Mouse (Mus musculus) neural tube, embryonic 14.5 days (tissue): ENCODE results near the gene Pars2. TPM values are rescaled to one million over a fixed set of nuclear protein-coding genes. Genes with fewer than 3 reads are reported as not detected.

Experiments used
- ATAC-seq: fragments of 200-750 bp; cut with Nextera tagmentation; 2 replicates; pipeline ENCODE4 v1.8.0; 2017; ENCODE audit warnings: low read depth, mild to moderate bottlenecking, moderate TSS enrichment, moderate library complexity
- H3K27ac ChIP-seq: fragments of 300-500 bp; sonication (generic); 2 replicates; pipeline ENCODE4 v1.5.1; 2014; ENCODE audit warnings: low read depth, mild to moderate bottlenecking, control low read depth, low read length, moderate library complexity, mixed read lengths
- H3K27me3 ChIP-seq: fragments of 300-500 bp; sonication (generic); 2 replicates; pipeline ENCODE4 v1.6.1; 2014; ENCODE audit warnings: low read length; ENCODE audit not compliant: control insufficient read depth, insufficient read depth
- H3K36me3 ChIP-seq: fragments of 300-500 bp; sonication (generic); 2 replicates; pipeline ENCODE4 v1.6.1; 2014; ENCODE audit warnings: low read length, mixed read lengths; ENCODE audit not compliant: control insufficient read depth, insufficient read depth
- H3K4me1 ChIP-seq: fragments of 300-500 bp; sonication (generic); 2 replicates; pipeline ENCODE4 v1.6.1; 2014; ENCODE audit warnings: low read length; ENCODE audit not compliant: control insufficient read depth, insufficient read depth
- H3K4me2 ChIP-seq: fragments of 300-500 bp; sonication (generic); 2 replicates; pipeline ENCODE4 v1.6.1; 2014; ENCODE audit warnings: mild to moderate bottlenecking, low read depth, low read length, control low read depth
- H3K4me3 ChIP-seq: fragments of 300-500 bp; sonication (generic); 2 replicates; pipeline ENCODE4 v1.5.1; 2014; ENCODE audit warnings: low read depth, low read length, control low read depth, mixed read lengths
- H3K9ac ChIP-seq: fragments of 300-500 bp; sonication (generic); replicated peaks from 2 replicates; pipeline ENCODE4 v1.6.1; 2014; ENCODE audit warnings: low read depth, mild to moderate bottlenecking, control low read depth, low read length, mixed read lengths
- H3K9me3 ChIP-seq: fragments of 300-500 bp; sonication (generic); 2 replicates; pipeline ENCODE4 v1.6.1; 2016; ENCODE audit warnings: low read length; ENCODE audit not compliant: control insufficient read depth
- WGBS: fragments of 180-500 bp; shearing (Covaris S2); extraction: QIAGEN DNeasy Blood & Tissue Kit; methylation state at CpG from one replicate; pipeline ENCODE4 v1.1.7; 2014; 5-methylcytosine and 5-hydroxymethylcytosine counted together
- polyA plus RNA-seq: library from polyadenylated mRNA; unstranded; fragments of >200 nt; fragmentation: Nextera tagmentation; extraction: Ambion mirVana; gene quantifications from 2 replicates; pipeline ENCODE4 v1.2.1, GENCODE M21; 2014

The Pars2 gene
- polyA plus RNA-seq, 1 experiment from 2014 or later = 8.8 TPM

GRCm38 (mm10) chr4:106704416-106704815, 53.5 kb downstream of the Pars2 start:
- no peaks in the 10 kb centered on the region for H3K27me3 ChIP-seq
- no peaks in the 10 kb centered on the region for H3K9me3 ChIP-seq
- H3K4me3 ChIP-seq = no peak overlapping the region
- peak overlapping the region; percentile 67 for H3K27ac ChIP-seq
- H3K4me1 ChIP-seq = peaks cover 25% of the 10 kb centered on the region; the same call in 1 of the 2 replicates
- 36% methylated on average over 11 of the region's 11 CpGs for WGBS
- 0 out of 2 replicates have a peak overlapping the region, but pooled peaks have one; percentile 9 for H3K9ac ChIP-seq
- H3K36me3 ChIP-seq = no peaks in the 10 kb centered on the region
- no peak overlapping the region for H3K4me2 ChIP-seq
- ATAC-seq = peak; percentile 60; the same call in 1 of the 2 replicates

Other genes with a start within 250 kb of the Pars2 start
- gene Pcsk9, start 186.7 kb upstream of the Pars2 start, polyA plus RNA-seq = 0.70 and 0.73 TPM in 2 replicates
- not detected in 2 replicates for gene Bsnd, start 158.8 kb upstream of the Pars2 start, polyA plus RNA-seq
- 24.0 and 24.3 TPM in 2 replicates for gene Dhcr24, start 90.0 kb upstream of the Pars2 start, polyA plus RNA-seq
- not detected in 2 replicates for gene Lexm, start 33.8 kb upstream of the Pars2 start, polyA plus RNA-seq
- gene Ttc22, start 28.6 kb upstream of the Pars2 start, polyA plus RNA-seq = 1.7 and 3.0 TPM in 2 replicates
- 128 and 134 TPM in 2 replicates for gene Ttc4, start 27.9 kb downstream of the Pars2 start, polyA plus RNA-seq
- 1.1 and 1.4 TPM in 2 replicates for gene Mroh7, start 79.9 kb downstream of the Pars2 start, polyA plus RNA-seq
- not detected in 2 replicates for gene Fam151a, start 82.8 kb downstream of the Pars2 start, polyA plus RNA-seq
- 1.4 and 1.9 TPM in 2 replicates for gene Acot11, start 153.9 kb downstream of the Pars2 start, polyA plus RNA-seq